Mouse (Mus musculus) WW6 (cell line): ENCODE measurements around the gene Rbm47.
A peak's percentile ranks its signal among the peaks of the same experiment; 100 is the strongest.
"Not testable (repeated sequence)": the region's sequence is repeated elsewhere in the genome, so short reads cannot be mapped to it uniquely, and the experiment has no call there.

Source experiments
- DNase-seq: peaks from one replicate; pipeline ENCODE4 v3.0.0-alpha.2; 2013; ENCODE audit warnings: low read depth, low spot score

Gene Rbm47

DNA sequence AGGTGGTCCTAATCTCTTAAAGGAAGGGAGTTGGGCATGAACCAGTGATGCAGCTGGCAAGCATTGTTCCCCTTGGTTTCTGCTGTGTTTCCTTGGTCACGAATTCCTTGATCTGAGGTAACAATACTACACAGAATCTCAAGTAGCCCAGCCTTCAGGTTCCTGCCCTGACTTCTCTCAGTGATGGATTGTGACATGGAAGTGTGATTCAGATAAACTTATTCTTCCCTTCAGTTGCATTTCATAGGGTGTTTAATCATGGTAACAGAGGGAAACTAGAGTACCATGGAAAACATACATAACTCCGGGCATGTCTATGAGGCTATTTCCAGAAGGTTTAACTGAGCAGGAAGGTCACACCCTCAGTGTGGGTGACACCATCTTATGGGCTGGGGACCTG, at the start of gene Rbm47:
Gene Rbm47 (minus strand): TSS at position 101 of the 400 bp plus-strand sequence.
- no peak for DNase-seq

DNA sequence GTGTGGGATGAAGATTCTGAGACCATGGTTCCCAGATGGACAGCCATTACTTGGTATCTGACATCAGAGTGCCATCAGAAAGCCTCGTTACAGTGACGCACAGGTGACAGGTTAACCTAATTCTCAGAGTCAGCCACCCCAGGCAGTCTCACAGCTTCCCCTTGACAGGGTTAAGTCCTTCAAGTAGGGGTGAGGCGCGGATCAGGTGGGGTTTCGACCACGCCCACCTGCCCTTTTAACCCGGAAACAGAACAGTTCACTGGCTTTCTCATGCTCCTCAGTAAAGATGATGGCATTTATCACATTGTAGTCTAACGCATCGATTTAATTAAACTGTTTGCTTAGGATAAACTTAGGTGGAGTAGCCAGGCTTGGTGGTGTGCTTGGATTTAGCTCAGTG, 47.7 kb upstream of the Rbm47 start:
- no peak for DNase-seq

DNA sequence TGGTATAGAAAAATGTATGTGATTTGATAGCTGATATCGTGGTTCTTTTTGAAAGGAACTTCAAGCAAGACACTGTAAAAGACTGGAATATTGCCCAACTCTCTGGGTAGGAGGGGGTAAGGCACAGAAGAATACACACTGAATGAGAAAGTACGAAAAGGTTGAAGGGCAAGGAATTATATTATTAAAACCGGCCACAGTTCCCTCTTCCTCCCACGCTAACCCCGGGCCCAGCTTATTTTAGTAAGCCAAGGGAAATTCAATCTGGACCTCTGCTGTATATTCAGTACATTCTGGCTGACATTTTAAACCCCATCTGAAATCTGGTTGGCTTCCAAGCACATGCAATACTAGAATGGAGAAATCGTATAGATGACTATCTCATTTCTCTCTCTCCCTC, 46.8 kb upstream of the Rbm47 start:
- no peak for DNase-seq

GRCm38 (mm10) chr5:66215569-66216277, 42.8 kb upstream of the Rbm47 start:
- no peak for DNase-seq

DNA sequence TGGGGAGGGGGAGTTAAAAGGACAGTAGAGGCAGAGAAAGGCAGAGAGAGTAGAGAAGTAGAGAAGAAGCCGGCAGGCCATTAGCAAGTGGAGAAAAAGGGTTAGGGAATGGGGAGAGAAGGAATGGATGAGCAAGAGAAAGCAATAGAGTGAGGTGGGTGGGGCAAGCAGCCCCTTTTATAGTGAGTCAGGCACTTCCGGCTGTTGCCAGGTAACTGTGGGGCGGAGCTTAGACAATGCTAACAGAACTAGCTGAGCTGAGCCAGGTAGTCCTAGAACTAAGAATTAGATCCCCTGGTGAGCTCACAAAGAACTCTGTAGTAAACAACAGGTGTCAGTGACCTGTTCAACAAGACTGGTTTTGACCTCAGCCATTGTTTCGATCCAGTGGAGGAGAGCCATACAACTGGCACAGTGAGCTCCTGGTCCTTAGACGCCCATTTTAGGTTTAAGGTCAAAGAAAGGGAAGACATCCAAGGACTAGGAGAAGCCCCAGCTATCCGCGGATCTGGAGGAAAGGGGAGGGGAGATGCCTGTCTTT, 41.5 kb upstream of the Rbm47 start:
- peak; percentile 47 for DNase-seq

GRCm38 (mm10) chr5:66209532-66210176, 36.7 kb upstream of the Rbm47 start:
- peak; percentile 67 for DNase-seq

DNA sequence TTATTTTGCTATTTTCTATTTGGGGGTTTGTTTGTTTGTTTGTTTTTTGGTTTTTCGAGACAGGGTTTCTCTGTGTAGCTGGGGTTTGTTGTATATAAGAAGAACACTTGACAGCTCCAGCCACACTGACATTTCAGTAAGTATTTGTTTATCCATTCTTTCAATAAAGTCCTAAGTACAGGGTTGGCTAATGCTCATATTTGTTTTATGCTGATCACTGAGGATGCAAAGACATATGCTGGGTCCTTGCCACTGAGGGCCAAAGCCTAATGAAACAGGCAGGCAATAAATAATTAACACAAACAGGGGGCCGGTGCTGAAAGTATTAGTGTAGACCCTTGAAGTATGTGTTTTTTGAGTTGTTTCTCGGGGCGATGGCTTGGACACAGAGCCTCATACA, 32.0 kb upstream of the Rbm47 start:
- DNase-seq = no peak

DNA sequence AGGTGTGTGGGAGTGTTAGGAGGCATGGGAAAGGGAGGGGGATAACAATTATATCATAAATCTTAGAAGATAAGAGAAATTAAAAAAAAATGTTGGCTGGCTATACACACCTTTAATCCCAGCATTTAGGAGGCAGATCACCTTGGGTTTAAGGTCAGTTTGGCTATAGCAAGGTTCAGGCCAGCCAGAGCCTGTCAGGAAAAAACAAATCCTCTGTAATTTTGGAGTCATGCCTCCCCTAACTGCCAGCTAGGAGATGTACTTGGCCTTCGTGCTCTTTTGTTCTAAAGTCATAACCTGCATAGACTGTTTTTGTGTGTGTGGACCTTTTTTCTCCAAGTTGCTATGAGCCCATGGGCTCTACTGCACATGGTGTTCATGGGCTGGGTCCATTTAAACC, 30.5 kb upstream of the Rbm47 start:
- DNase-seq = no peak

GRCm38 (mm10) chr5:66200044-66200443, 27.1 kb upstream of the Rbm47 start:
- DNase-seq = no peak

- DNase-seq = no peak
Observed at GRCm38 (mm10) chr5:66195323-66195722, 22.4 kb upstream of the Rbm47 start.

GRCm38 (mm10) chr5:66193218-66193846, 20.4 kb upstream of the Rbm47 start:
- no peak for DNase-seq

GRCm38 (mm10) chr5:66191185-66191503, 18.2 kb upstream of the Rbm47 start:
- DNase-seq = no peak

GRCm38 (mm10) chr5:66190481-66191184, 17.7 kb upstream of the Rbm47 start:
- no peak for DNase-seq

DNA sequence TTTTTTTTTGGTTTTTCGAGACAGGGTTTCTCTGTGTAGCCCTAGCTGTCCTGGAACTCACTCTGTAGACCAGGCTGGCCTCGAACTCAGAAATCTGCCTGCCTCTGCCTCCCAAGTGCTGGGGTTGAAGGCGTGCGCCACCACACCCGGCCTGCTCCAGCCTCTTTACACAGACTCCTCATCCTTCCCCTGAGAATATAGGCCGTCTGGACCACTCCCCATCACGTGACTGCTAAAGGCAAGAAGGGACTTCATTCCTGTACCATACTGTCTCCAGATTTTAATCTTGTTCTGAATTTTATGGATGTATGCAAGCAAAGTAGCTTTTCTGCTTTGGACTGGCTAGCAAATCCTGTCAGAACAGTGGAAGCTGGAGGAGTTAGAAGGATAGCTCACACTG, 15.7 kb upstream of the Rbm47 start:
- not testable (repeated sequence) for DNase-seq

- no peak for DNase-seq
Observed at GRCm38 (mm10) chr5:66182156-66182555, 9.2 kb upstream of the Rbm47 start.

DNA sequence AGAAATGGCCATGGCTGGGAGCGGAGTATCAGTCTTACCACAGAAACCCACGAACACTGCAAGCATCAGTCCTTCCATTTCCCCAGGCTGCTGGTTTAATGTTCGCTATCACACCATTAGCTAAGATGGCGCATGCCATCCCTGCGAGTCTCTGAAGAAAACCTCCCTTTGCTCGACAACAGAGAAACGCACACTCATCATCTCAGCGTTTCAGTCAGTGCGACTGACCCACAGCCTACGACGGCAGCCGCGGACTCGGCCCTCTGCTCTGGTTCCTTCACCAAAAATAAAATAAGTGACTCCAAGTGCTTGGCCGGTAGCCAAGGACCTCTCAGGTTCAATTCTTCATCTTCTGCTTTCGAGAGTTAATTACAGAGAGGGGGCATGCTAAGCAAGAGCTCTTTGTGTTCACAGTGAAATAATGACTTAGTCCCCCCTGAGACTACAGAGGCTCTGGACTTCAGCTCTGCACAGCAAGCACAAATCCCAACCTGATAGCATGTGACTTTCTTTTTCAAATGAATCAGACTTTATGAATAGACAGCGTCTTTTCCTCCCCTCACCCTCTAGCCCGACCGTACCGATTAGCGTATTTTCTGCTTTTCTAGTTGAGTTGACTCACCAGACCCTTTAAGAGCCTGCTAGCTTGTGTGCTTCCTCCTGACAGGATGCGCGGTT, 1.4 kb upstream of the Rbm47 start:
- DNase-seq = no peak

DNA sequence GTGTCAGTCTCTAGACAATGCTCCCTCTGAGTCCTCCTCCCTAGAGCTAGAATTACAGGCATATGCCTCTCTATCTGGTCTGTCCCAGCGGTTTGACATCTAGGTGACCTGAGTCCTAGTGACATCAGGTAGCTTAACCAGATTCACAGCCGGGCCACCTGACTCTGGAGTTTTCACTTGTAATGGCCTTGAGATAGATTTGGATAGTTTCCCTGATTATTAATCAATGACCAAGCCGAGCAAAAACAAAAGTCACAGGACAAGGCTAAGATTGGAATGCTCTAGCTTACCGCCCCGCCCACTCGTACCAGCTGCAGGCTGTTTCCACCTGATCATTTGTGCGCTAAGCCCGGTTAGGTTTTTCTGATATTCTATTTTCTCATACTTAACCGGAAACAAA, 2.3 kb downstream of the Rbm47 start:
- DNase-seq = no peak

GRCm38 (mm10) chr5:66169099-66169485, 3.8 kb downstream of the Rbm47 start:
- no peak for DNase-seq

DNA sequence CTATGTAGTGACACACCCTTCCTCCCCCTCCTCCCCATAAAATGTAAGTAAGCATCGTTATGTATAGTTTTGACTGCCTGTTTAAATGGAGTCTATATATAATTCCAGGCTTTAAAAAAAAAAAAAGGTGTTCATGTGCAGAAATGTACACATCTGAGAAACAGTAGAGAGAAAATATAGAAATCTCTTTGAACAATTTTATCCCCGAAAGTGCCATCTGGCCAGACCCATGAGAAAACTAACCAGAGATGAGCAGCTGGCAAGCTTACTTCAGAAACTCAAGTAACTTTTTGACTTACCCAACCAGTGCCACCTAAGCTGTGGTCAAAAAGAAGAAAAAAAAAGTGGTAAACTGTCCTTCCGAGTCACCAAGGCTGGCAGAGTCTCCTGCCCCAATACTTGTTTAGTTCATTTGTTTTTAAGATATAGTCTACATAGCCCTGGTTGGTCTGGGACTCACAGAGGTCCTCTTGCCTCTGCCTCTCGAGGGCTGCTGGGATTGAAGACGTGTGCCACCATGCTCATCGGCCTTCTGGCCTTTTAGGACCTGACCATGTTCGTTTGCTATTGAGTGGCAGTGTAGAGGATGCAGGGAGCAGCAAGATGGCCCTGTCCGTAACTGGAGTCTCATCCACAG, 4.3 kb downstream of the Rbm47 start:
- no peak for DNase-seq

GRCm38 (mm10) chr5:66166931-66167330, 6.0 kb downstream of the Rbm47 start:
- DNase-seq = no peak

DNA sequence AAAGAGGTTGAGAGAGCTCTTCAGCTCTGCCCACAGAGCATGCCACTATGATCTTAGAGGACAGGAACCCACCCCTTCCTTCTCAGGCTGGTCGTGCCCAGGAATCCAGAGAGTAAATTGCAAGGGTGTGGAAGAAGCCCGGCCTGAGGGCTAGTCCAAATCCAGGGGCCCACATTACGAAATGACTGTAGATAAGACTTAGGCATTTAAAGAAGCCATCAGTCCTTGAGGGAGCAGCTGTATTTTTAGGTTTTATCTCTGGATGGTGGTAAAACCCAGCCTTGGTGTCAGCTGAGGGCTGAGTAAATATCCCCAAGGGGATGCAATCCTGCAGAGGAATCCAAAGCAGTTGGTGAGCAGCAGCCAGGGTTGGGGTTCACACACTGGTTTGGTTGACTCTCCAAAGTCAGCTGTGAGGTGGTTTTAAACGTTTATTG, 6.7 kb downstream of the Rbm47 start:
- DNase-seq = no peak
